Mouse (Mus musculus): ENCODE measurements around the gene Sytl3. TPM values are rescaled to one million over a fixed set of nuclear protein-coding genes. Genes with fewer than 3 reads are reported as not detected.

The Sytl3 gene
- polyA plus RNA-seq, 1 experiment from 2014 or later, result 0.18 TPM

- peak overlapping the region; percentile 8 for H3K4me2 ChIP-seq (ENCODE audit: low read length)
- H3K9me3 ChIP-seq (ENCODE audit: control insufficient read depth, low read length), result no peaks in the 10 kb centered on the region
- no peak overlapping the region for H3K9ac ChIP-seq (replicated peaks; ENCODE audit: low read length)
- H3K4me3 ChIP-seq (replicated peaks; ENCODE audit: low read depth, low read length), result no peak overlapping the region
- peak overlapping the region; percentile 64; the same call in 1 of the 2 replicates for H3K27ac ChIP-seq (replicated peaks; ENCODE audit: low read depth, low read length)
- peaks cover 35% of the 10 kb centered on the region for H3K4me1 ChIP-seq (ENCODE audit: control insufficient read depth, insufficient read depth, low read length)
- 5% methylated on average over 9 of the region's 9 CpGs for WGBS
- peak; percentile 81 for ATAC-seq (ENCODE audit: low FRiP score, low TSS enrichment)
- peak; percentile 74 for DNase-seq
- H3K36me3 ChIP-seq (ENCODE audit: control insufficient read depth, insufficient read depth, low read length), result no peaks in the 10 kb centered on the region
- no peaks in the 10 kb centered on the region for H3K27me3 ChIP-seq (ENCODE audit: control insufficient read depth, insufficient read depth, low read length)
Observed at GRCm38 (mm10) chr17:6745975-6746374, 87.1 kb downstream of the Sytl3 start.

- Histone ChIP-seq H3K4me2 (ENCODE audit: low read length) (no peak overlapping the region), H3K4me1 (ENCODE audit: control insufficient read depth, insufficient read depth, low read length) (peaks cover 31% of the 10 kb centered on the region), H3K4me3 (replicated peaks; ENCODE audit: low read depth, low read length) (no peak overlapping the region), H3K9ac (replicated peaks; ENCODE audit: low read length) (no peak overlapping the region), H3K27ac (replicated peaks; ENCODE audit: low read depth, low read length) (peak overlapping the region; percentile 43; the same call in 1 of the 2 replicates), H3K9me3 (ENCODE audit: control insufficient read depth, low read length) (no peaks in the 10 kb centered on the region), H3K27me3 (ENCODE audit: control insufficient read depth, insufficient read depth, low read length) (no peaks in the 10 kb centered on the region), H3K36me3 (ENCODE audit: control insufficient read depth, insufficient read depth, low read length) (no peaks in the 10 kb centered on the region)
- ATAC-seq (ENCODE audit: low FRiP score, low TSS enrichment), result no peak
- WGBS, result 59% methylated on average over 9 of the region's 9 CpGs
- DNase-seq, result no peak
Observed at GRCm38 (mm10) chr17:6746452-6747231, 87.7 kb downstream of the Sytl3 start.

- no peak for ATAC-seq (ENCODE audit: low FRiP score, low TSS enrichment)
- DNase-seq, result no peak
- WGBS, result 24% methylated on average over 7 of the region's 7 CpGs
- H3K4me3 ChIP-seq (replicated peaks; ENCODE audit: low read depth, low read length), result no peak overlapping the region
- H3K27me3 ChIP-seq (ENCODE audit: control insufficient read depth, insufficient read depth, low read length), result no peaks in the 10 kb centered on the region
- no peak overlapping the region for H3K27ac ChIP-seq (replicated peaks; ENCODE audit: low read depth, low read length)
- H3K36me3 ChIP-seq (ENCODE audit: control insufficient read depth, insufficient read depth, low read length), result no peaks in the 10 kb centered on the region
- no peak overlapping the region for H3K4me2 ChIP-seq (ENCODE audit: low read length)
- H3K9ac ChIP-seq (replicated peaks; ENCODE audit: low read length), result no peak overlapping the region
- H3K9me3 ChIP-seq (ENCODE audit: control insufficient read depth, low read length), result no peaks in the 10 kb centered on the region
- H3K4me1 ChIP-seq (ENCODE audit: control insufficient read depth, insufficient read depth, low read length), result peaks cover 27% of the 10 kb centered on the region
Observed at GRCm38 (mm10) chr17:6747478-6747877, 88.6 kb downstream of the Sytl3 start.

- no peaks in the 10 kb centered on the region for H3K9me3 ChIP-seq (ENCODE audit: control insufficient read depth, low read length)
- DNase-seq (no peak), ATAC-seq (ENCODE audit: low FRiP score, low TSS enrichment) (no peak)
- WGBS, result 93% methylated on average over 17 of the region's 17 CpGs
- no peak overlapping the region for H3K9ac ChIP-seq (replicated peaks; ENCODE audit: low read length)
- no peak overlapping the region for H3K27ac ChIP-seq (replicated peaks; ENCODE audit: low read depth, low read length)
- no peaks in the 10 kb centered on the region for H3K27me3 ChIP-seq (ENCODE audit: control insufficient read depth, insufficient read depth, low read length)
- peaks cover 27% of the 10 kb centered on the region for H3K4me1 ChIP-seq (ENCODE audit: control insufficient read depth, insufficient read depth, low read length)
- no peak overlapping the region for H3K4me3 ChIP-seq (replicated peaks; ENCODE audit: low read depth, low read length)
- H3K36me3 ChIP-seq (ENCODE audit: control insufficient read depth, insufficient read depth, low read length), result no peaks in the 10 kb centered on the region
- no peak overlapping the region for H3K4me2 ChIP-seq (ENCODE audit: low read length)
Observed at GRCm38 (mm10) chr17:6748779-6749464, 90.0 kb downstream of the Sytl3 start.

DNA sequence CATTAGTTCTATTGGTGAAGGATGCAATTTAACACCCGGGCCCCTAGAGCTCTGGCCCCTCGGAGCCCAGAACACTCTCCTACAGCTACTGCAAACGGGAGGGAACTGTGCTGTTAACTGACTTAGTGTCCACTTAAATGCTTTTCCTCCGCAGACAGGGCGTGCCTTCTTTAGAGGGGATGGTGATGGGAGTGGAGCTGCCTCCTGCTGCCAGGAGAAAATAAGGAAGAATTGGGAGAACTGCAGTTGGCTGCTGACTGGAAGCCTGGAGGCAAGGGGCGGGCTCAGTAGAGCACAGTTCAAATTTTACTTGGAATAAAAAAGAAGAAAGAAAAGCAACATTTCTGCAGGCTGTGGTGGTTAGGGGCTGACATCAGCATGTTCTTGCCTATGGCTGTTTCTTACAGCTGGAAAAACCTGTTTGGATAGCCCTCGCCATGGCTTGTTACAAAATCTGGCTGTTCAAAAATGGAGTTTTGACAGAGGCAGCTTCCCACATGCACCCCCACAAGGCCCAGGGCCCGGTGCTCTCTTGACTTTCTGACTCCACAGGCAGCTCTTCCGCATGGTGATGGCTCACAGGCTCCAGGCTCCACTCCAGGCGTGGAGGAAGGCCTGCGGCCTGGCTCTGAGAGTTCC, 92.4 kb downstream of the Sytl3 start:
- Histone ChIP-seq H3K4me1 (ENCODE audit: control insufficient read depth, insufficient read depth, low read length) (peaks cover 14% of the 10 kb centered on the region), H3K36me3 (ENCODE audit: control insufficient read depth, insufficient read depth, low read length) (no peaks in the 10 kb centered on the region), H3K9ac (replicated peaks; ENCODE audit: low read length) (no peak overlapping the region), H3K4me3 (replicated peaks; ENCODE audit: low read depth, low read length) (no peak overlapping the region), H3K27ac (replicated peaks; ENCODE audit: low read depth, low read length) (no peak overlapping the region), H3K27me3 (ENCODE audit: control insufficient read depth, insufficient read depth, low read length) (no peaks in the 10 kb centered on the region), H3K9me3 (ENCODE audit: control insufficient read depth, low read length) (no peaks in the 10 kb centered on the region), H3K4me2 (ENCODE audit: low read length) (no peak overlapping the region)
- ATAC-seq (ENCODE audit: low FRiP score, low TSS enrichment), result no peak
- no peak for DNase-seq
- WGBS, result 89% methylated on average over 11 of the region's 11 CpGs

- 37% methylated on average over 7 of the region's 7 CpGs for WGBS
- H3K27ac ChIP-seq (replicated peaks; ENCODE audit: low read depth, low read length), result no peak overlapping the region
- no peaks in the 10 kb centered on the region for H3K36me3 ChIP-seq (ENCODE audit: control insufficient read depth, insufficient read depth, low read length)
Observed at GRCm38 (mm10) chr17:6752375-6752774, 93.5 kb downstream of the Sytl3 start.

GRCm38 (mm10) chr17:6755176-6755575, 96.3 kb downstream of the Sytl3 start:
- Histone ChIP-seq H3K27me3 (ENCODE audit: control insufficient read depth, insufficient read depth, low read length) (no peaks in the 10 kb centered on the region), H3K4me3 (replicated peaks; ENCODE audit: low read depth, low read length) (no peak overlapping the region), H3K9ac (replicated peaks; ENCODE audit: low read length) (no peak overlapping the region), H3K27ac (replicated peaks; ENCODE audit: low read depth, low read length) (no peak overlapping the region), H3K4me2 (ENCODE audit: low read length) (no peak overlapping the region), H3K36me3 (ENCODE audit: control insufficient read depth, insufficient read depth, low read length) (no peaks in the 10 kb centered on the region), H3K9me3 (ENCODE audit: control insufficient read depth, low read length) (no peaks in the 10 kb centered on the region), H3K4me1 (ENCODE audit: control insufficient read depth, insufficient read depth, low read length) (peaks cover 4% of the 10 kb centered on the region)
- DNase-seq, result no peak
- ATAC-seq (ENCODE audit: low FRiP score, low TSS enrichment), result no peak
- 96% methylated on average over 9 of the region's 9 CpGs for WGBS

More at GRCm38 (mm10) chr17:6752375-6752774, 93.5 kb downstream of the Sytl3 start:
- Histone ChIP-seq H3K4me1 (ENCODE audit: control insufficient read depth, insufficient read depth, low read length) (peaks cover 4% of the 10 kb centered on the region; the same call in 1 of the 2 replicates), H3K27me3 (ENCODE audit: control insufficient read depth, insufficient read depth, low read length) (no peaks in the 10 kb centered on the region), H3K4me2 (ENCODE audit: low read length) (no peak overlapping the region), H3K4me3 (replicated peaks; ENCODE audit: low read depth, low read length) (no peak overlapping the region), H3K9me3 (ENCODE audit: control insufficient read depth, low read length) (no peaks in the 10 kb centered on the region), H3K9ac (replicated peaks; ENCODE audit: low read length) (no peak overlapping the region)
- DNase-seq (no peak), ATAC-seq (ENCODE audit: low FRiP score, low TSS enrichment) (no peak)

DNA sequence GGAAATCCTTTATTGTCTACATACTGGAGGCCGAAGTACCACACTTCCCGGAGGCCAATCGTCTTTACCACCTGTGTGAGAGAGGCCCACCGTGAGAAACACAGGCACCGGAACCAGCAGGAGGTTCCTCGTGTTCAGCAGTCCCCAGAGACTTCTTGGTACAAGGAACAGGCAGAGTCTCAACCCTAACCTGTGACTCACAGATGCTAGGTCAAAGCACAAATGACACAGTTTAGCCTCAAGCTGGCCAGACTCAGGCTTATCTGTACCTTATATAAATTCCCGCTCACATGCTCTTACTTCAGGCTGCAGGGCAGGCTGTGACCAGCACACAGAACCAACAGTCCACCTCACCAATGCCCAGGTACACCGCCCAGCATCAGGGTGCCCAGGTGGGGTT, 97.0 kb downstream of the Sytl3 start:
- ATAC-seq (ENCODE audit: low FRiP score, low TSS enrichment) (no peak), DNase-seq (no peak)
- Histone ChIP-seq H3K36me3 (ENCODE audit: control insufficient read depth, insufficient read depth, low read length) (no peaks in the 10 kb centered on the region), H3K27me3 (ENCODE audit: control insufficient read depth, insufficient read depth, low read length) (no peaks in the 10 kb centered on the region), H3K4me2 (ENCODE audit: low read length) (no peak overlapping the region), H3K9ac (replicated peaks; ENCODE audit: low read length) (no peak overlapping the region), H3K4me1 (ENCODE audit: control insufficient read depth, insufficient read depth, low read length) (peaks cover 4% of the 10 kb centered on the region), H3K4me3 (replicated peaks; ENCODE audit: low read depth, low read length) (no peak overlapping the region), H3K9me3 (ENCODE audit: control insufficient read depth, low read length) (no peaks in the 10 kb centered on the region), H3K27ac (replicated peaks; ENCODE audit: low read depth, low read length) (no peak overlapping the region)
- 92% methylated on average over 8 of the region's 8 CpGs for WGBS

All from midbrain, embryonic 14.5 days (tissue).